Mouse (Mus musculus) MEL (cell line): ENCODE results near the gene Runx1.
A peak's percentile ranks its signal among the peaks of the same experiment; 100 is the strongest.

Source experiments
- CTCF ChIP-seq, 3 experiments: IDR thresholded peaks in 2 of 3; conservative IDR thresholded peaks in 1 of 3; 2 replicates each; pipeline ENCODE4 v1.5.1; 2011 to 2012; ENCODE audit warnings: low read length in 3 of 3, low read depth in 2 of 3, mild to moderate bottlenecking in 2 of 3, improper control_type of control experiment in 1 of 3, inconsistent platforms in 1 of 3, mixed read lengths in 1 of 3, moderate library complexity in 1 of 3; ENCODE audit not compliant: control insufficient read depth in 1 of 3, insufficient read depth in 1 of 3, poor library complexity in 1 of 3, severe bottlenecking in 1 of 3
- MAX ChIP-seq: IDR thresholded peaks from 2 replicates; pipeline ENCODE4 v1.6.1; 2011; ENCODE audit warnings: low read length, improper control_type of control experiment
- MYC ChIP-seq: IDR thresholded peaks from 2 replicates; pipeline ENCODE4 v1.6.1; 2011; ENCODE audit warnings: low read depth, mild to moderate bottlenecking, low read length, improper control_type of control experiment, moderate library complexity
- SIN3A ChIP-seq: IDR thresholded peaks from 2 replicates; pipeline ENCODE4 v1.6.1; 2012; ENCODE audit warnings: low read length, improper control_type of control experiment, inconsistent platforms
- UBTF ChIP-seq: IDR thresholded peaks from 2 replicates; pipeline ENCODE4 v1.6.1; 2012; ENCODE audit warnings: low read depth, mild to moderate bottlenecking, inconsistent platforms, low read length, improper control_type of control experiment, moderate library complexity, borderline replicate concordance; ENCODE audit not compliant: insufficient read depth
- USF2 ChIP-seq, 2 experiments: IDR thresholded peaks; 2 replicates each; pipeline ENCODE4 v1.6.1; 2011 to 2012; ENCODE audit warnings: improper control_type of control experiment in 2 of 2, low read length in 2 of 2, borderline replicate concordance in 1 of 2, inconsistent platforms in 1 of 2, low read depth in 1 of 2, mild to moderate bottlenecking in 1 of 2; ENCODE audit not compliant: insufficient read depth in 1 of 2
- ZNF384 ChIP-seq: IDR thresholded peaks from 2 replicates; pipeline ENCODE4 v1.6.1; 2012; ENCODE audit warnings: low read depth, mild to moderate bottlenecking, inconsistent platforms, low read length, improper control_type of control experiment

- TF ChIP-seq CTCF (IDR thresholded peaks at IDR 0.05 in 2 of 3, conservative IDR thresholded peaks at IDR 0.05 in 1 of 3; ENCODE audit: control insufficient read depth in 1 of 3, insufficient read depth in 1 of 3, low read depth in 2 of 3, low read length in 3 of 3, poor library complexity in 1 of 3, severe bottlenecking in 1 of 3) (no peak; a peak in 1 of 6 replicates), ZNF384 (no peak), UBTF (no peak), MYC (no peak), SIN3A (peak; percentile 9; the same call in 1 of the 2 replicates), MAX (no peak), USF2 (IDR thresholded peaks at IDR 0.05; ENCODE audit: borderline replicate concordance in 1 of 2, insufficient read depth in 1 of 2, low read depth in 1 of 2, low read length in 2 of 2) (no peak)
These were observed 1.8 kb downstream of the Runx1 start for GRCm38 (mm10) chr16:92824003-92824722.
